Mouse (Mus musculus): ENCODE data around the gene Ngef.

DNA sequence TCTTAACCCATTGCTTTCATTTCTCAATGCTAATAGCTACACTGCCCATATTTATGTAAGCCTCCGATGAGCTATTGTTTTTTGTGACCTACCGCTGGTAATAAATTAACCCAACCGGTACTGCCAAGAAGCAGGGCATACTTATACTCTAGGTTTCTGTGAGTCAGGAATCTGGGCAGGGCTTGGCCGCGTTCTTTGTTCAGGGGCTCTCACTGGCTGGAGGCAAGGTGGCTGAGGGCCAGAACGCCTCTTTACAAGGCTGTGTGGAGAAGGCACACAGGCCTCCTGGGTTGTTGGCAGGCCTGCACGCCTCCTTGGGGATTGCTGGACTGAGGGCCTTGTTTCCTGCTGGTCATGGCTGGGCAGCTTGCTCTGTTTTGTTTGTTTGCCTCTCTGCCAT lies 1.1 kb upstream of the Ngef start:
- TF ChIP-seq CTCF (conservative IDR thresholded peaks at IDR 0.05; ENCODE audit: insufficient read depth, insufficient read length, low read depth, low read length) (0 out of 2 replicates have a peak, but pooled peaks have one; percentile 6), POLR2A (IDR thresholded peaks at IDR 0.05; ENCODE audit: low read depth, low read length) (no peak)
